Mouse (Mus musculus) hindbrain, embryonic 14.5 days (tissue): ENCODE measurements at regions not wholly inside any gene's neighbourhood (a gene's known extent, or its start where the extent isn't known, plus 50 kb on each side); places are given as distances from the start of the nearest gene placed in this dataset.

ENCODE experiments used
- ATAC-seq: fragments of 200-750 bp; cut with Nextera tagmentation; 2 replicates; pipeline ENCODE4 v1.8.0; 2017; ENCODE audit warnings: moderate number of reproducible peaks, mild to moderate bottlenecking, moderate TSS enrichment, moderate library complexity; ENCODE audit not compliant: low FRiP score
- DNase-seq: peaks from one replicate; pipeline ENCODE4 v3.0.0-alpha.2; 2015; ENCODE audit warnings: low spot score
- H3K27ac ChIP-seq: fragments of 300-500 bp; sonication (generic); 2 replicates; pipeline ENCODE4 v1.5.1; 2014; ENCODE audit warnings: mild to moderate bottlenecking, moderate library complexity
- H3K27me3 ChIP-seq: fragments of 300-500 bp; sonication (generic); 2 replicates; pipeline ENCODE4 v1.6.1; 2014; ENCODE audit warnings: mild to moderate bottlenecking, low read length, mixed read lengths; ENCODE audit not compliant: control insufficient read depth, insufficient read depth
- H3K36me3 ChIP-seq: fragments of 300-500 bp; sonication (generic); replicated peaks from 2 replicates; pipeline ENCODE4 v1.6.1; 2014; ENCODE audit not compliant: control insufficient read depth, insufficient read depth
- H3K4me1 ChIP-seq: fragments of 300-500 bp; sonication (generic); replicated peaks from 2 replicates; pipeline ENCODE4 v1.6.1; 2014; ENCODE audit warnings: antibody characterized with exemption, low read length, mixed read lengths; ENCODE audit not compliant: control insufficient read depth, insufficient read depth
- H3K4me2 ChIP-seq: fragments of 300-500 bp; sonication (generic); replicated peaks from 2 replicates; pipeline ENCODE4 v1.6.1; 2014; ENCODE audit warnings: mild to moderate bottlenecking, moderate library complexity
- H3K4me3 ChIP-seq: fragments of 300-500 bp; sonication (generic); replicated peaks from 2 replicates; pipeline ENCODE4 v1.5.1; 2014; ENCODE audit warnings: mild to moderate bottlenecking, low read length
- H3K9ac ChIP-seq: fragments of 300-500 bp; sonication (generic); 2 replicates; pipeline ENCODE4 v1.6.1; 2014
- H3K9me3 ChIP-seq: fragments of 300-500 bp; sonication (generic); 2 replicates; pipeline ENCODE4 v1.6.1; 2016; ENCODE audit warnings: low read length; ENCODE audit not compliant: control insufficient read depth
- WGBS: fragments of 180-500 bp; shearing (Covaris S2); extraction: QIAGEN DNeasy Blood & Tissue Kit; methylation state at CpG from one replicate; pipeline ENCODE4 v1.1.7; 2014; 5-methylcytosine and 5-hydroxymethylcytosine counted together

DNA sequence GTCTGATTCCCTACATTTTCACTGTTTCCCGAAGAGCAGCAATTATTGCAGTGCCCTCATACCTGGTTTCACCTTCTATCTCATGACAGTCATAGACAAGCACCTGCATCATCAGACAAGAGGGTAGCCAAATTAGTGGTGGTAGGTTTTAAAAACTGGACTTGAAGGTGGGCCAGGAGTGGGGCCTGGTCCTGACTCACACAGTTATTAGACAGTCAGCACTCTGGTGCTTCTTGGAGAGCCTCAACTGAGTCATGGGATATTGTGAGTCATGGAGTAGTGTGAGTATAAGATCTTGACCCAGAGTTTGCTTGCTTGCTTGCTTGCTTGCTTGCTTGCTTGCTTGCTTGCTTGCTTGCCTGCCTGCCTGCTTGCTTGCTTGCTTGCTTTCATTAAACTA lies 73.1 kb upstream of the Gm34302 start:
- no peak for DNase-seq
- WGBS, result 91% methylated on average over 1 of the region's 1 CpGs
- Histone ChIP-seq H3K27ac (no peak overlapping the region), H3K4me1 (no peaks in the 10 kb centered on the region), H3K36me3 (no peaks in the 10 kb centered on the region), H3K4me2 (no peak overlapping the region), H3K27me3 (no peaks in the 10 kb centered on the region; the same call in 1 of the 2 replicates), H3K4me3 (no peak overlapping the region), H3K9me3 (no peaks in the 10 kb centered on the region), H3K9ac (no peak overlapping the region)
- no peak for ATAC-seq

GRCm38 (mm10) chr3:63554872-63555271 lies 71.2 kb upstream of the Gm34302 start:
- DNase-seq (peak; percentile 89), ATAC-seq (peak; percentile 65)
- no peaks in the 10 kb centered on the region for H3K36me3 ChIP-seq
- H3K4me2 ChIP-seq, result 0 out of 2 replicates have a peak overlapping the region, but pooled peaks have one; percentile 18
- H3K4me1 ChIP-seq, result no peaks in the 10 kb centered on the region
- H3K9ac ChIP-seq, result no peak overlapping the region
- no peak overlapping the region for H3K4me3 ChIP-seq
- no peak overlapping the region for H3K27ac ChIP-seq
- H3K27me3 ChIP-seq, result no peaks in the 10 kb centered on the region; the same call in 1 of the 2 replicates
- no peaks in the 10 kb centered on the region for H3K9me3 ChIP-seq
- WGBS, result 10% methylated on average over 9 of the region's 9 CpGs

DNA sequence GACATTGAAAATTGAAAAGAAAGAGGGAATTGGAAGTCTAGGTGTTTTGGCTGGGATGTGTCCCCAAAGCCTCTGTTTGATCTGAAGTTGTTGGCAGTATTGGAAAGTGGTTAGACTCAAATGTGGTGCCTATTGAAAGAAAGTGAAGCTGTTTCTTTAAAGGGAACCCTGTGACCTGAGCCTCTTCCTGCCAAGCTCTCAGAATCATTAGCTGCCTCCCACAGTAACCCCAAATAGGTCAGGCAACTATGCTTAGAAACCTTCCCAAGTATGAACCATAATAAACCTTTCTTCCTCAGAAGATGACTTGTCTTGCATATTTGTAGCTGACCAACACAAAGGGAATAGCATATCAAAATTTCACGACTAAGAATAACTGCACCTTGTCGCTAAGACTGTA lies 69.7 kb upstream of the Gm34302 start:
- Histone ChIP-seq H3K4me2 (no peak overlapping the region), H3K9me3 (no peaks in the 10 kb centered on the region), H3K27me3 (no peaks in the 10 kb centered on the region; the same call in 1 of the 2 replicates), H3K36me3 (no peaks in the 10 kb centered on the region), H3K4me3 (no peak overlapping the region), H3K4me1 (no peaks in the 10 kb centered on the region), H3K27ac (no peak overlapping the region), H3K9ac (no peak overlapping the region)
- ATAC-seq, result no peak
- no peak for DNase-seq
- 91% methylated on average over 2 of the region's 2 CpGs for WGBS

DNA sequence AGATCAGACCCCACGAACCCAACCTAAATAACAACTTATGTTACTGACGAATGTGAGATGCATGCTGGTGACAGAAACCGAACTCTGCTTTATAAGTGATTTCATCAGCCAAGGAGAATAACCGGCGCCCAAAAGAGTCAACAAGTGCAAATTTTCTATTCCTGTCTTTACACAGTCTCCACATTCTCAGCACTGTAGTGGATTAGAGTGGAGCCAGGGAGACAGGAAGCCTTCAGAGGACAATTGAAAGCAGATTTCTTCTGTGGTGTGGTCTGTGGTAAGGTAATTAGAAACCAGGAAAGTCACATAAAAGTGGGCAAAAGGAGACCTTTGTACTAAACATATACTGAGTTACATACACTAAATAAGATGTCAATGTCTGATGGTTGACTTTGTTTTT lies 68.0 kb upstream of the Gm34302 start:
- no peak for ATAC-seq
- DNase-seq, result no peak
- Histone ChIP-seq H3K9ac (no peak overlapping the region), H3K4me2 (no peak overlapping the region), H3K4me1 (no peaks in the 10 kb centered on the region), H3K27me3 (no peaks in the 10 kb centered on the region; the same call in 1 of the 2 replicates), H3K9me3 (no peaks in the 10 kb centered on the region), H3K27ac (no peak overlapping the region), H3K36me3 (no peaks in the 10 kb centered on the region), H3K4me3 (no peak overlapping the region)
- WGBS, result 79% methylated on average over 5 of the region's 5 CpGs

- no peak overlapping the region for H3K9ac ChIP-seq
- no peaks in the 10 kb centered on the region for H3K36me3 ChIP-seq
- no peak overlapping the region for H3K4me3 ChIP-seq
- no peak overlapping the region for H3K4me2 ChIP-seq
- H3K4me1 ChIP-seq, result no peaks in the 10 kb centered on the region
- H3K9me3 ChIP-seq, result no peaks in the 10 kb centered on the region
- 66% methylated on average over 4 of the region's 4 CpGs for whole genome bisulfite sequencing
- no peak overlapping the region for H3K27ac ChIP-seq
- no peaks in the 10 kb centered on the region for H3K27me3 ChIP-seq
- ATAC-seq (no peak), DNase-seq (no peak)
These were observed 59.1 kb upstream of the Gm34302 start for GRCm38 (mm10) chr3:63542638-63543408.

- Histone ChIP-seq H3K4me2 (no peak overlapping the region), H3K4me1 (no peaks in the 10 kb centered on the region), H3K27ac (no peak overlapping the region), H3K9me3 (no peaks in the 10 kb centered on the region), H3K4me3 (no peak overlapping the region), H3K27me3 (no peaks in the 10 kb centered on the region), H3K36me3 (no peaks in the 10 kb centered on the region), H3K9ac (no peak overlapping the region)
- ATAC-seq (no peak), DNase-seq (no peak)
- WGBS, result 69% methylated on average over 2 of the region's 2 CpGs
These were observed 55.2 kb upstream of the Gm34302 start for GRCm38 (mm10) chr3:63538881-63539280.

DNA sequence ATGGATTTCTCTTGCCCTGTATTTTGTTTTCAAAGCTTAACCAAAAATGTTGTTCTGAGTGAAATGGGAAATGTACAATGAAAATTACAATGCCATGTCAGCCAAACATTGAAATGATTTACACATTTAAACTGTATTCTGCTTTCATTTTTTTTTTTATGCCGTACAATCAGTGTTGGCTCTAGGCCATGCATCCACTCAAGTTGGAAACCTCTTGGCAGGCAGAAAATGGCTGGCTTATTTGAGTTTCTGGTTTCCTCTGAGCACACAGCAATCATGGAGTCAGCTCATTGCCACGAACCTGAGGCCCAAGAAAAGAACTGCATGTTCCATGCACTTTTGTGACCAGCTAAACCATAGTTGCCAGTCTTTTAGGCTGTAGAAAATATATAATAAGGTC lies 50.5 kb upstream of the Gm34302 start:
- Histone ChIP-seq H3K4me3 (no peak overlapping the region), H3K9me3 (no peaks in the 10 kb centered on the region), H3K27ac (no peak overlapping the region), H3K9ac (no peak overlapping the region), H3K36me3 (no peaks in the 10 kb centered on the region), H3K4me2 (no peak overlapping the region), H3K4me1 (no peaks in the 10 kb centered on the region), H3K27me3 (no peaks in the 10 kb centered on the region)
- DNase-seq (no peak), ATAC-seq (no peak)
- WGBS, result 63% methylated on average over 2 of the region's 2 CpGs
